Mouse (Mus musculus) megakaryocyte, adult 5-6 weeks (primary cell): ENCODE data around the gene Olfr675. TPM values are rescaled to one million over a fixed set of nuclear protein-coding genes. Genes with fewer than 3 reads are reported as not detected.
"Not testable (repeated sequence)": the region's sequence is repeated elsewhere in the genome, so short reads cannot be mapped to it uniquely, and the experiment has no call there.

ENCODE experiments used
- ATAC-seq: 2 replicates; pipeline ENCODE4 v1.8.0; 2016; ENCODE audit warnings: mild to moderate bottlenecking, inconsistent platforms; ENCODE audit not compliant: poor library complexity, severe bottlenecking
- total RNA-seq, 2 experiments: library from RNA; stranded (forward) in 1 of 2; stranded (reverse) in 1 of 2; fragments of 153-499, 151-499 nt in 1 of 2; fragments of 221-1000, 200-1000 nt in 1 of 2; gene quantifications; 2 replicates each; pipeline versions ENCODE4 v1.2.3 to v1.2.4; 2015 to 2017

Gene Olfr675
- total RNA-seq (2015) (not detected in 2 replicates), total RNA-seq (2017) (not detected in 2 replicates)

DNA sequence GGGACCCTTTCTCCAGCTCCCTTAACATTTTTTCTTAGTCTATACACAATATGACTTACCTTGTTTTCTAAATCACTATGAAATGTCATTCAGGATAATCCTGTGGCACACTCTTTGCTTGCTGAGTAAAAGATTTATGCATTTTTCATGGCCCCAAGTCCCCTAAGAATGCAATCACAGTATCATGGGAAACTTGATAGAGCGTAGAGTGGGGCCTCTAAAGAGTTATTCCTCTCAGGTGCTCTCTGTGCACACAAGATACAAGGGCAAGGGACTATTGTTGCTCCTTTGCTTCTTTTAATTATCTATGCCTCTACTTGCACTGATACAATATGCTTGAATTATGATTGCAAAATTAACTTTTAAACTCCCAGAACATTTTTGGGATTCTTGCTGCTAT, at the start of gene Olfr675:
TSS of gene Olfr675 (minus strand) at position 101 of the 400 bp plus-strand sequence.
- ATAC-seq = no peak

DNA sequence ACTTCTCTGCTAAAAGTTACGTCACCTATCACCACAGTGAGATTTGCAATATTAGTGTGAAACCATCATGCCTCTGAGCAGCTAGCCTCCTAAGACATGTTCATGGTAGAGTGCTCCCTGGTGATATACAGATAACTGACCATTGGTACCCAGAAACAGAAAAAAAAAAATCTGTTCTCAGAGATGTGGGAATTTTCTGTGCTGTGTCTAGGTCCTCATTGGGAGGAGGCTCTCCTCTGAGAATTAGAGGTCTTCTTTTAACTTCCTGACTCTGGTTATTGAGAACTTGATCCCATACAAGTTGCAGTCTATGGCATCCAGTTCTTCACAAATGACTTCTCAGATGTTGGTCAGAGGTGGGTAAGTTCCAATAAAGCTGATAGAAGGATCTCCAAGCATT, 35.9 kb upstream of the Olfr675 start, which contains the start of gene Olfr678:
TSS of gene Olfr678 (plus strand) at position 301 of the 400 bp plus-strand sequence.
- no peak for ATAC-seq

DNA sequence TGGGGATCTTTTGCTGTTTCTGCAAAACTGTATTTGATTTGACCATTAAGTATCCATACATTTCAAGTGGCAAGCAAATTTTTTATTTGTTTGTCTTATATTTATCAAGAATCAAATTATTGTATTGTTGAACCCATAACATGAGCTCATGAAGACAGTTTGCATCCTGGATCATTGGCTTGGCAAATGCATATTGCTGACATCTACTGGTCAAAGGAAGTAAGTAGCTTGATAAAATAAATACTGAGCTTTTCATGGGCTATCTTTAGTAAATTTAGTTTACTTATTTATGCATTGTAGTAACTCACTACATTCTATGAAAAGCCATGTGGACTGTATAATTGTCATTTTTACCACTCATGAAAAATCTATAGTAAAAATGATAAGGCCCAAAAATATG, 30.7 kb upstream of the Olfr675 start:
- no peak for ATAC-seq

DNA sequence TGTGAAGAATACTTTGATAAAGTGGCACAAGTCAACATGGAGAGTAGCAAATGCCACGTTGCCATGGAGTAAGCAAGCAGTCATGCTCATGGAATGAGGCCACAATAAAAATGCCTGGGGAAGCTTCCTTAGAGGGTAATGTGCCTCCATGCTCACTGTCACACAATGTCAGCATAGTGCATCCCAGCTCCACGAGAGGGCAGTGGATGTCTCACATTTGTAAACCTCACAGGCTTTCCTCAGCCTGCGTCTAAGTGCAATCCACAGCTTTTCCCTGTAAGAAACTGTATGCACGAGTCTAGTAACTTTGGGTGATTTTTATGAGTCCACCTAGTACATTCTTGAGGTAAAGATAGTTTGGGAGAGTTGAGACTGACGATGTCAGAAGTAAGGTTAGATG, 5.6 kb upstream of the Olfr675 start:
- not testable (repeated sequence) for ATAC-seq

DNA sequence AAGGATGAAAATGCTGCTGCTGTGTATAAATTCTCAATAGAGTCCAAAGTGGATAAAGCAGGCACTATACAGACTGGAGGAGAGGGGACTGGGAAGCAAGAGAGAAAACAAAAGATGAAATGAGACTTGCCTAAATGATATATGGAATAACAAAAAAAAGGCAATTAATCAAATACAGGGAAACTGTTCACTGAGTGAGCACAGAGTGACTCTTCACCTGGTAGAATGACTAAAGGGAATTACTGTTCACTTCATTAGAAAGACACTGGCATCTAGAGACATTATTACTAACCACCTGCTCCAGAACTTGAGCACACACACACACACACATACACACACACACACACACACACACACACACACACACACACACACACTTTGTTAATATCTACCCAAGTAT, 4.1 kb upstream of the Olfr675 start, which contains the start of gene Olfr676:
TSS of gene Olfr676 (plus strand) at position 301 of the 400 bp plus-strand sequence.
- ATAC-seq = no peak

DNA sequence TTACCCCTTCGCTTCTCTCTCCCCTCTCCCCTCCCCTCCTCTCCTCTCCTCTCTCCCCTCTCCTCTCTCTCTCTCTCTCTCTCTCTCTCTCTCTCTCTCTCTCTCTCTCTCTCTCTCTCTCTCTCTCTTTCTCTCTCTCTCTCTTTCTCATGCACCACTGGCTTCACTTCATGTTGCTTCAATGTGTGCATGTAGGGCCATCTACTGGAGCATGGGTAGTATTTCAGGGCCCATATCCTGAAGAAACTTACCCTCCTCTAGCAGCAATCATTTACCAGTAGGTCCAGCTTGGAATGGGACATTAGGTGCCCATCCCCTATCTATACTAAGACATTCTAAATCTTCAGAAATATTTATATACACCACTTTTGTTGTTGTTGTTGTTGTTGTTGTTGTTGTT, 5.7 kb downstream of the Olfr675 start:
- ATAC-seq = no peak

DNA sequence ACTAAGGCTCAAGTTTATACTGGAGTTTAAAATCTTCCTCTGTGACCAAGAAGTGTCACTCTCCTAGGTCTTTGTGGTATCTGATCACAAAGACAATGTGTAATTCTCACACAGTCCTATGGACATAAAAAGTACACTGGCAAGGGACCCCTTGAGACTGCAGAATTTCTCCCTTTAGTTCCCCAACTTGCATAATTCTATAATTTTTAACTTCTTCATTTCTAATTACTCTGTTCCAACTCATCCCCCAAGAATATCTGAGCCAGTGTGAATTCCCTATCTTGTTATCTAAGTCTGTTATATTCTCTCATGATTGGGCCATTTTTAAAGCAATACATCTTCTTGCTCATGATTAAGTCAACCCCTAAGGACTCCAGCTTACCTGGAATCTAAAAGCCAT, 26.3 kb downstream of the Olfr675 start, which contains the start of gene Olfr672:
TSS of gene Olfr672 (minus strand) at position 101 of the 400 bp plus-strand sequence.
- no peak for ATAC-seq

DNA sequence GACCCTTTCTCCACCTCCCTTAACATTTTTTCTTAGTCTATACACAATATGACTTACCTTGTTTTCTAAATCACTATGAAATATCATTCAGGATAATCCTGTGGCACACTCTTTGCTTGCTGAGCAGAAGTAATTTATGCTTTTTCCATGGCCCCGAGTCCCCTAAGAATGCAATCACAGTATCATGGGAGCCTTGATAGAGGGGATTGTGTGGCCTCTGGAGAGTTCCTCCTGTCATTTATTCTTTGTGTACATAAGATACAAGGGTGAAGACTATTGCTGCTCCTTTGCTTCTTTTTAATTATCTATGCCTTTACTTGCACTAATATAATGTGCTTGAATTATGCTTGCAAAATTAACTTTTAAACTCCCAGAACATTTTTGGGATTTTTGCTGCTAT, 49.2 kb downstream of the Olfr675 start, which contains the start of gene Olfr671:
TSS of gene Olfr671 (minus strand) at position 101 of the 400 bp plus-strand sequence.
- no peak for ATAC-seq

DNA sequence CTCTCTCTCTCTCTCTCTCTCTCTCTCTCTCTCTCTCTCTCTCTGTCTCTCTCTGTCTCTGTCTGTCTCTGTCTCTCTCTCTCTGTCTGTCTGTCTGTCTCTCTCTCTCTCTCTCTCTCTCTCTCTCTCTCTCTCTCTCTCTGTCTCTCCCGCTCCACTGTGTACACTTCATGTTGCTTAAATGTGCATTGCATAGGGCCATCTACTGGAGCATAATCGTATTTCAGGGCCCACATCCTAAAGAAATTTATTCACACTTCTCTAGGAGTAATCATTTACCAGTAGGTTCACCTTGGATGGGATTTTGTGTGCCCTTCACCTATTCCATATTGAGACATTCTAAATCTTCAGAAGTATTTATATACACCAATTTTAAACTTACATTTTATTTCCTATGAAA, 55.8 kb downstream of the Olfr675 start:
- ATAC-seq = not testable (repeated sequence)

Other genes starting within 250 kb of the Olfr675 start
- not detected in 2 replicates for gene Usp17lb, start 185.9 kb downstream of the Olfr675 start, total RNA-seq (2015)
- gene Usp17lb, start 185.9 kb downstream of the Olfr675 start, total RNA-seq (2017) = not detected in 2 replicates
- gene Usp17la, start 171.5 kb downstream of the Olfr675 start, total RNA-seq (2015) = not detected in 2 replicates
- gene Usp17la, start 171.5 kb downstream of the Olfr675 start, total RNA-seq (2017) = not detected in 2 replicates
- gene Olfr665, start 150.4 kb downstream of the Olfr675 start, total RNA-seq (2015) = not detected in 2 replicates
- not detected in 2 replicates for gene Olfr665, start 150.4 kb downstream of the Olfr675 start, total RNA-seq (2017)
- gene Olfr666, start 132.5 kb downstream of the Olfr675 start, total RNA-seq (2015) = not detected in 2 replicates
- gene Olfr666, start 132.5 kb downstream of the Olfr675 start, total RNA-seq (2017) = not detected in 2 replicates
- gene Olfr667, start 107.0 kb downstream of the Olfr675 start, total RNA-seq (2015) = not detected in 2 replicates
- gene Olfr667, start 107.0 kb downstream of the Olfr675 start, total RNA-seq (2017) = not detected in 2 replicates
- gene Olfr668, start 100.4 kb downstream of the Olfr675 start, total RNA-seq (2015) = not detected in 2 replicates
- not detected in 2 replicates for gene Olfr668, start 100.4 kb downstream of the Olfr675 start, total RNA-seq (2017)
- gene Olfr669, start 94.2 kb downstream of the Olfr675 start, total RNA-seq (2015) = not detected in 2 replicates
- gene Olfr669, start 94.2 kb downstream of the Olfr675 start, total RNA-seq (2017) = not detected in 2 replicates
- not detected in 2 replicates for gene Olfr670, start 65.8 kb downstream of the Olfr675 start, total RNA-seq (2015)
- not detected in 2 replicates for gene Olfr670, start 65.8 kb downstream of the Olfr675 start, total RNA-seq (2017)
- not detected in 2 replicates for gene Olfr671, start 49.3 kb downstream of the Olfr675 start, total RNA-seq (2015)
- not detected in 2 replicates for gene Olfr671, start 49.3 kb downstream of the Olfr675 start, total RNA-seq (2017)
- not detected in 2 replicates for gene Olfr672, start 26.4 kb downstream of the Olfr675 start, total RNA-seq (2015)
- not detected in 2 replicates for gene Olfr672, start 26.4 kb downstream of the Olfr675 start, total RNA-seq (2017)
- not detected in 2 replicates for gene Olfr676, start 4.2 kb upstream of the Olfr675 start, total RNA-seq (2015)
- gene Olfr676, start 4.2 kb upstream of the Olfr675 start, total RNA-seq (2017) = not detected in 2 replicates
- gene Olfr677, start 22.9 kb upstream of the Olfr675 start, total RNA-seq (2015) = not detected in 2 replicates
- not detected in 2 replicates for gene Olfr677, start 22.9 kb upstream of the Olfr675 start, total RNA-seq (2017)
- gene Olfr678, start 36.0 kb upstream of the Olfr675 start, total RNA-seq (2015) = not detected in 2 replicates
- gene Olfr678, start 36.0 kb upstream of the Olfr675 start, total RNA-seq (2017) = not detected in 2 replicates
- not detected in 2 replicates for gene Olfr679, start 52.7 kb upstream of the Olfr675 start, total RNA-seq (2015)
- not detected in 2 replicates for gene Olfr679, start 52.7 kb upstream of the Olfr675 start, total RNA-seq (2017)
- not detected in 2 replicates for gene Olfr680-ps1, start 64.4 kb upstream of the Olfr675 start, total RNA-seq (2015)
- gene Olfr680-ps1, start 64.4 kb upstream of the Olfr675 start, total RNA-seq (2017) = not detected in 2 replicates
- not detected in 2 replicates for gene Olfr681, start 88.4 kb upstream of the Olfr675 start, total RNA-seq (2015)
- not detected in 2 replicates for gene Olfr681, start 88.4 kb upstream of the Olfr675 start, total RNA-seq (2017)
- not detected in 2 replicates for gene Olfr683, start 118.6 kb upstream of the Olfr675 start, total RNA-seq (2015)
- not detected in 2 replicates for gene Olfr683, start 118.6 kb upstream of the Olfr675 start, total RNA-seq (2017)
- gene Olfr684, start 135.2 kb upstream of the Olfr675 start, total RNA-seq (2015) = not detected in 2 replicates
- not detected in 2 replicates for gene Olfr684, start 135.2 kb upstream of the Olfr675 start, total RNA-seq (2017)
- not detected in 2 replicates for gene Olfr685, start 157.6 kb upstream of the Olfr675 start, total RNA-seq (2015)
- gene Olfr685, start 157.6 kb upstream of the Olfr675 start, total RNA-seq (2017) = not detected in 2 replicates
- gene Olfr686, start 179.0 kb upstream of the Olfr675 start, total RNA-seq (2015) = not detected in 2 replicates
- not detected in 2 replicates for gene Olfr686, start 179.0 kb upstream of the Olfr675 start, total RNA-seq (2017)